ENCODE assay signal across 24 mouse cellular contexts in genomic region chr4:52593821-52594356, GRCm38 (mm10). TPM values are rescaled to one million over a fixed set of nuclear protein-coding genes. Genes with fewer than 3 reads are reported as not detected.
DNase-seq lines count a peak whose midpoint lies in the region; ATAC-seq lines count a peak whose summit lies in the region.
"Had no signal": no experiment of that assay in that cellular context is flagged by ENCODE, and none has a peak within 500 bp of the region (broad histone marks: within the 10 kb centered on the region; RNA-seq: fewer than 3 reads in every experiment).

No protein-coding gene starts in this region.

- peak; percentile 68 for ATAC-seq in forebrain, embryonic 13.5 days
- no peak; the same call in 1 of the 2 replicates for ATAC-seq in forebrain, embryonic 11.5 days (replicated peaks; ENCODE audit: low FRiP score)
- ATAC-seq in midbrain, embryonic 14.5 days (ENCODE audit: low FRiP score, low TSS enrichment) = no peak
- no peak for ATAC-seq in midbrain, embryonic 16.5 days
- ATAC-seq in forebrain, embryonic 14.5 days = peak; percentile 68
- ATAC-seq: intestine, embryonic 16.5 days had no signal

- no peak overlapping the region for H3K4me2 ChIP-seq in forebrain, embryonic 13.5 days
- no peak overlapping the region for H3K4me2 ChIP-seq in forebrain, embryonic 11.5 days (ENCODE audit: low read depth, low read length, severe bottlenecking)
- no peak overlapping the region for H3K4me2 ChIP-seq in midbrain, embryonic 14.5 days (ENCODE audit: low read length)
- H3K4me2 ChIP-seq in midbrain, embryonic 16.5 days (ENCODE audit: low read length) = no peak overlapping the region
- no peak overlapping the region for H3K4me2 ChIP-seq in forebrain, embryonic 14.5 days (ENCODE audit: low read length)
- H3K4me2 ChIP-seq: embryonic facial prominence, embryonic 12.5 days; heart, embryonic 15.5 days; limb, embryonic 12.5 days; liver, embryonic 13.5 days had no signal

- no peak overlapping the region for H3K4me3 ChIP-seq in forebrain, embryonic 13.5 days
- no peak overlapping the region for H3K4me3 ChIP-seq in forebrain, embryonic 11.5 days (ENCODE audit: low read depth, low read length)
- no peak overlapping the region for H3K4me3 ChIP-seq in midbrain, embryonic 14.5 days (replicated peaks; ENCODE audit: low read depth, low read length)
- H3K4me3 ChIP-seq in midbrain, embryonic 16.5 days (ENCODE audit: low read depth, low read length) = no peak overlapping the region
- no peak overlapping the region for H3K4me3 ChIP-seq in forebrain, embryonic 14.5 days (ENCODE audit: low read depth, low read length)
- H3K4me3 ChIP-seq: embryonic facial prominence, embryonic 12.5 days; heart, embryonic 15.5 days; limb, embryonic 12.5 days; liver, embryonic 13.5 days; megakaryocyte, embryonic 14.5 days had no signal

- H3K9me3 ChIP-seq in forebrain, embryonic 13.5 days (replicated peaks) = no peaks in the 10 kb centered on the region
- no peaks in the 10 kb centered on the region for H3K9me3 ChIP-seq in forebrain, embryonic 11.5 days (ENCODE audit: control insufficient read depth, low read length)
- H3K9me3 ChIP-seq in midbrain, embryonic 14.5 days (ENCODE audit: control insufficient read depth, low read length) = no peaks in the 10 kb centered on the region
- no peaks in the 10 kb centered on the region for H3K9me3 ChIP-seq in midbrain, embryonic 16.5 days (replicated peaks; ENCODE audit: control insufficient read depth, low read length, poor library complexity, severe bottlenecking)
- H3K9me3 ChIP-seq in forebrain, embryonic 14.5 days (replicated peaks; ENCODE audit: control insufficient read depth, low read length) = no peaks in the 10 kb centered on the region
- H3K9me3 ChIP-seq: embryonic facial prominence, embryonic 12.5 days; heart, embryonic 15.5 days; limb, embryonic 12.5 days; liver, embryonic 13.5 days had no signal

- H3K27me3 ChIP-seq in forebrain, embryonic 13.5 days = no peaks in the 10 kb centered on the region
- H3K27me3 ChIP-seq in forebrain, embryonic 11.5 days (ENCODE audit: control insufficient read depth, insufficient read depth, low read length) = no peaks in the 10 kb centered on the region
- H3K27me3 ChIP-seq in midbrain, embryonic 14.5 days (ENCODE audit: control insufficient read depth, insufficient read depth, low read length) = no peaks in the 10 kb centered on the region
- H3K27me3 ChIP-seq in midbrain, embryonic 16.5 days (ENCODE audit: control insufficient read depth, insufficient read depth, low read depth, low read length) = no peaks in the 10 kb centered on the region
- H3K27me3 ChIP-seq in forebrain, embryonic 14.5 days (replicated peaks; ENCODE audit: control insufficient read depth, insufficient read depth, low read length) = no peaks in the 10 kb centered on the region
- H3K27me3 ChIP-seq: embryonic facial prominence, embryonic 12.5 days; heart, embryonic 15.5 days; limb, embryonic 12.5 days; liver, embryonic 13.5 days; megakaryocyte, embryonic 14.5 days had no signal

- H3K9ac ChIP-seq in forebrain, embryonic 13.5 days = no peak overlapping the region
- H3K9ac ChIP-seq in forebrain, embryonic 11.5 days (ENCODE audit: low read length) = no peak overlapping the region
- no peak overlapping the region for H3K9ac ChIP-seq in midbrain, embryonic 14.5 days (replicated peaks; ENCODE audit: low read length)
- H3K9ac ChIP-seq in midbrain, embryonic 16.5 days (ENCODE audit: low read depth, low read length) = no peak overlapping the region
- no peak overlapping the region for H3K9ac ChIP-seq in forebrain, embryonic 14.5 days (ENCODE audit: low read length)
- H3K9ac ChIP-seq: embryonic facial prominence, embryonic 12.5 days; heart, embryonic 15.5 days; limb, embryonic 12.5 days; liver, embryonic 13.5 days had no signal

- DNase-seq in forebrain, embryonic 11.5 days (ENCODE audit: low spot score) = no peak
- peak; percentile 6 for DNase-seq in midbrain, embryonic 14.5 days
- DNase-seq in forebrain, embryonic 14.5 days (ENCODE audit: low spot score) = peak; percentile 77
- no peak for DNase-seq in frontal cortex, postnatal 36 days (ENCODE audit: low spot score in 2 of 2)
- no peak for DNase-seq in lung, adult 18-20 months
- DNase-seq: adrenal gland, adult 8-10 months; cerebellum, adult 11 months; cerebellum, postnatal 36 days; gastrocnemius, postnatal 36 days; kidney, postnatal 4 days; layer of hippocampus, adult 9-11 months; liver, embryonic 13.5 days; lung, postnatal 14 days; thymus, postnatal 14 days had no signal

- peaks cover 9% of the 10 kb centered on the region; the same call in 1 of the 2 replicates for H3K4me1 ChIP-seq in forebrain, embryonic 13.5 days
- no peaks in the 10 kb centered on the region for H3K4me1 ChIP-seq in forebrain, embryonic 11.5 days (replicated peaks; ENCODE audit: control insufficient read depth, insufficient read depth, low read length)
- no peaks in the 10 kb centered on the region for H3K4me1 ChIP-seq in midbrain, embryonic 14.5 days (ENCODE audit: control insufficient read depth, insufficient read depth, low read length)
- H3K4me1 ChIP-seq in midbrain, embryonic 16.5 days (ENCODE audit: control insufficient read depth, insufficient read depth, low read length) = no peaks in the 10 kb centered on the region
- no peaks in the 10 kb centered on the region for H3K4me1 ChIP-seq in forebrain, embryonic 14.5 days (ENCODE audit: control insufficient read depth, insufficient read depth, low read length)
- H3K4me1 ChIP-seq: embryonic facial prominence, embryonic 12.5 days; heart, embryonic 15.5 days; limb, embryonic 12.5 days; liver, embryonic 13.5 days; megakaryocyte, embryonic 14.5 days had no signal

- 38% methylated on average over 4 of the region's 4 CpGs for WGBS in forebrain, embryonic 13.5 days
- 73% methylated on average over 4 of the region's 4 CpGs for WGBS in forebrain, embryonic 11.5 days
- 69% methylated on average over 4 of the region's 4 CpGs for WGBS in midbrain, embryonic 14.5 days
- WGBS in midbrain, embryonic 16.5 days = 60% methylated on average over 4 of the region's 4 CpGs
- 34% methylated on average over 4 of the region's 4 CpGs for WGBS in forebrain, embryonic 14.5 days

- no peaks in the 10 kb centered on the region for H3K36me3 ChIP-seq in forebrain, embryonic 13.5 days (ENCODE audit: poor library complexity, severe bottlenecking)
- H3K36me3 ChIP-seq in forebrain, embryonic 11.5 days (ENCODE audit: control insufficient read depth, insufficient read depth, low read length) = no peaks in the 10 kb centered on the region
- H3K36me3 ChIP-seq in midbrain, embryonic 14.5 days (ENCODE audit: control insufficient read depth, insufficient read depth, low read length) = no peaks in the 10 kb centered on the region
- H3K36me3 ChIP-seq in midbrain, embryonic 16.5 days (ENCODE audit: control insufficient read depth, insufficient read depth, low read length) = no peaks in the 10 kb centered on the region
- H3K36me3 ChIP-seq in forebrain, embryonic 14.5 days (ENCODE audit: control insufficient read depth, insufficient read depth, low read length) = no peaks in the 10 kb centered on the region
- H3K36me3 ChIP-seq: embryonic facial prominence, embryonic 12.5 days; heart, embryonic 15.5 days; limb, embryonic 12.5 days; liver, embryonic 13.5 days had no signal

- H3K27ac ChIP-seq in forebrain, embryonic 13.5 days = no peak overlapping the region
- H3K27ac ChIP-seq in forebrain, embryonic 11.5 days (ENCODE audit: low read depth, low read length) = no peak overlapping the region
- H3K27ac ChIP-seq in midbrain, embryonic 14.5 days (replicated peaks; ENCODE audit: low read depth, low read length) = no peak overlapping the region
- H3K27ac ChIP-seq in midbrain, embryonic 16.5 days (ENCODE audit: low read length) = no peak overlapping the region
- no peak overlapping the region for H3K27ac ChIP-seq in forebrain, embryonic 14.5 days (ENCODE audit: low read depth, low read length)
- H3K27ac ChIP-seq: embryonic facial prominence, embryonic 12.5 days; heart, embryonic 15.5 days; limb, embryonic 12.5 days; liver, embryonic 13.5 days had no signal

RNA-seq across cellular contexts. Expression of gene Toporsl, which starts 2.2 kb away (rescaled TPM):
- not detected in 2 replicates for polyA plus RNA-seq in forebrain, embryonic 13.5 days (2015; fragmentation: Nextera tagmentation; extraction: Ambion mirVana)
- 0.07 TPM in 1 of 2 replicates, not detected in the other for polyA plus RNA-seq in forebrain, embryonic 11.5 days (2014; fragmentation: Nextera tagmentation; extraction: Ambion mirVana)
- polyA plus RNA-seq in midbrain, embryonic 14.5 days (2014; fragmentation: Nextera tagmentation; extraction: Ambion mirVana) = not detected in 2 replicates
- not detected in 2 replicates for polyA plus RNA-seq in midbrain, embryonic 16.5 days (2015; fragmentation: Nextera tagmentation; extraction: Ambion mirVana)
- not detected in 2 replicates for polyA plus RNA-seq in forebrain, embryonic 14.5 days (2014; fragmentation: Nextera tagmentation; extraction: Ambion mirVana)
- polyA plus RNA-seq: C2C12; embryonic facial prominence, embryonic 12.5 days; heart, embryonic 15.5 days; intestine, embryonic 16.5 days; kidney, embryonic 14.5 days; limb, embryonic 12.5 days; liver, embryonic 13.5 days; neural tube, embryonic 11.5 days had no signal

Comparison
In these comparisons a context has a peak if more than half of its experiments do, and no peak if none do; other contexts are left out.
1. ATAC-seq: peak in forebrain, embryonic 13.5 days (single experiment) and forebrain, embryonic 14.5 days (single experiment); none in forebrain, embryonic 11.5 days (single experiment), midbrain, embryonic 14.5 days (single experiment) and midbrain, embryonic 16.5 days (single experiment).
2. DNase-seq: peak in midbrain, embryonic 14.5 days (single experiment) and forebrain, embryonic 14.5 days (single experiment); none in forebrain, embryonic 11.5 days (single experiment), frontal cortex, postnatal 36 days (0 of 2) and lung, adult 18-20 months (0 of 2).